Mouse (Mus musculus) CD4-positive, CD25-positive, alpha-beta regulatory T cell (primary cell): ENCODE results near the gene Sh3d19. TPM values are rescaled to one million over a fixed set of nuclear protein-coding genes. Genes with fewer than 3 reads are reported as not detected.

Source experiments
- polyA plus RNA-seq: library from polyadenylated mRNA; unstranded; fragments of 100-300 nt; shearing (Covaris generic); gene quantifications from one replicate; pipeline ENCODE4 v1.2.1, GENCODE M21; 2017

Gene Sh3d19
- 1.3 TPM for polyA plus RNA-seq

GRCm38 (mm10) chr3:85970742-85971598 lies at the start of gene Sh3d19:
Sh3d19 (plus strand) TSS chr3:85971109.

GRCm38 (mm10) chr3:86002423-86002822 lies 31.5 kb downstream of the Sh3d19 start, which contains the start of gene Prss48:
Prss48 (minus strand) TSS chr3:86002491.

GRCm38 (mm10) chr3:86142263-86142933 lies 171.5 kb downstream of the Sh3d19 start, which contains the start of gene Rps3a1:
Rps3a1 (minus strand) TSS chr3:86142702.

Other genes with a start within 250 kb of the Sh3d19 start
- gene Fam160a1, start 153.8 kb upstream of the Sh3d19 start, polyA plus RNA-seq = 4.3 TPM
- gene Glt28d2, start 83.6 kb upstream of the Sh3d19 start, polyA plus RNA-seq = 1.4 TPM
- 5.6 TPM for gene Gm37240, start 83.6 kb upstream of the Sh3d19 start, polyA plus RNA-seq
- not detected for gene Prss48, start 31.4 kb downstream of the Sh3d19 start, polyA plus RNA-seq
- 1,013 TPM for gene Rps3a1, start 171.6 kb downstream of the Sh3d19 start, polyA plus RNA-seq